ENCODE assay signal across 9 mouse cellular contexts in the genomic region with DNA sequence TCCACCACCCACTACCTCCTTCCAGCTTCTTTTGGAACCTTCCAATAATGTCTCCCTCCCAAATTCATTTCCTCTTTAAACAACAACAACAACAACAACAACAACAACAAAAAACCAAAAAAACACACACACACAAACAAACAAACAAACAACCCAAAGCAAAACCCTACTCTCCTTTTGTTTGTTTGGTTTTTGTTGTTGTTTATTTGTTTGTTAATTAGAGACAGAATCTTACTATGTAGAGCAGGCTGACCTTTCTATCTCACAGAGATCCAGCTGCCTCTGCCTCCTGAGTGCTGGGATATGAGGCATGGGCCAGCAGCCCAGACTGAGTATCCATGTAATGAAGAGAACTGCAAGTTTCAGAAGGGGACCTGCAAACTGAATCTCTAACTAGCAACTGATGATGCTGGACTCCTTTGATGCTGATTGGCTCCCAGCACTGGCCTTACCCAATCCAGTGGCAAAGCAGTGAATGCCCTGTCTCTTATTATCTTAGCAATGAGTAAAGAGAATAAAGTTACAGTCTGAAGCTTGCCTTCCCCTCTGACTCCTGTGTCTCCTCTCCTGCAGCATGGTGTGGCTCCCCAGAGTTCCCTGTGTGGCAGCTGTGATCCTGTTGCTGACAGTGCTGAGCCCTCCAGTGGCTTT. TPM values are rescaled to one million over a fixed set of nuclear protein-coding genes. Genes with fewer than 3 reads are reported as not detected.
DNase-seq lines count a peak whose midpoint lies in the region; ATAC-seq lines count a peak whose summit lies in the region.
"Had no signal": no experiment of that assay in that cellular context is flagged by ENCODE, and none has a peak within 500 bp of the region (broad histone marks: within the 10 kb centered on the region; RNA-seq: fewer than 3 reads in every experiment).

H2-Eb1 (plus strand) TSS at position 488 of the 651 bp plus-strand sequence.

- H3K9ac ChIP-seq in heart, embryonic 11.5 days (ENCODE audit: low read depth, low read length): no peak within 1 kb of the TSS
- H3K9ac ChIP-seq in embryonic facial prominence, embryonic 14.5 days (ENCODE audit: low read depth, low read length): no peak within 1 kb of the TSS
- H3K9ac ChIP-seq in heart, embryonic 12.5 days: peak within 1 kb of the TSS; percentile 6; the same call in 1 of the 2 replicates
- no peak within 1 kb of the TSS for H3K9ac ChIP-seq in kidney, embryonic 16.5 days (replicated peaks; ENCODE audit: low read length)
- H3K9ac ChIP-seq in limb, embryonic 15.5 days: no peak within 1 kb of the TSS

- no peaks in the 10 kb centered on the region for H3K9me3 ChIP-seq in heart, embryonic 11.5 days (replicated peaks; ENCODE audit: control insufficient read depth, low read length)
- H3K9me3 ChIP-seq in embryonic facial prominence, embryonic 14.5 days (ENCODE audit: control insufficient read depth, low read length): no peaks in the 10 kb centered on the region
- no peaks in the 10 kb centered on the region for H3K9me3 ChIP-seq in heart, embryonic 12.5 days (replicated peaks)
- H3K9me3 ChIP-seq in kidney, embryonic 16.5 days (ENCODE audit: low read length): no peaks in the 10 kb centered on the region
- no peaks in the 10 kb centered on the region for H3K9me3 ChIP-seq in limb, embryonic 15.5 days

- H3K4me2 ChIP-seq in heart, embryonic 11.5 days: no peak within 1 kb of the TSS
- no peak within 1 kb of the TSS for H3K4me2 ChIP-seq in embryonic facial prominence, embryonic 14.5 days (ENCODE audit: low read depth, low read length)
- no peak within 1 kb of the TSS for H3K4me2 ChIP-seq in heart, embryonic 12.5 days
- H3K4me2 ChIP-seq in kidney, embryonic 16.5 days (replicated peaks; ENCODE audit: low read depth, low read length): no peak within 1 kb of the TSS
- H3K4me2 ChIP-seq in limb, embryonic 15.5 days: no peak within 1 kb of the TSS

- peak; percentile 98 for DNase-seq in heart, adult 11 months
- peak; percentile 90 for DNase-seq in embryonic facial prominence, embryonic 14.5 days (ENCODE audit: low spot score)
- DNase-seq in spleen, postnatal 4 days (ENCODE audit: low spot score in 2 of 2): peak; percentile 82 to 86

- ATAC-seq in heart, embryonic 11.5 days (replicated peaks; ENCODE audit: insufficient number of reproducible peaks, low FRiP score, low TSS enrichment): no peak
- ATAC-seq in embryonic facial prominence, embryonic 14.5 days (ENCODE audit: low read depth): peak; percentile 89
- ATAC-seq in heart, embryonic 12.5 days (ENCODE audit: insufficient number of reproducible peaks, low FRiP score): peak; percentile 68; the same call in 1 of the 2 replicates
- peak; percentile 89 for ATAC-seq in kidney, embryonic 16.5 days (ENCODE audit: low FRiP score, low TSS enrichment)
- peak; percentile 80 for ATAC-seq in limb, embryonic 15.5 days (ENCODE audit: insufficient number of reproducible peaks, low FRiP score, low TSS enrichment, low read depth)
- ATAC-seq in monocyte, adult 5-6 weeks (replicated peaks; ENCODE audit: insufficient number of reproducible peaks, low FRiP score, low TSS enrichment, poor library complexity, severe bottlenecking): peak; percentile 71

- no peak within 1 kb of the TSS for H3K4me3 ChIP-seq in heart, embryonic 11.5 days (ENCODE audit: low read depth, low read length)
- no peak within 1 kb of the TSS for H3K4me3 ChIP-seq in embryonic facial prominence, embryonic 14.5 days (ENCODE audit: low read depth, low read length)
- no peak within 1 kb of the TSS for H3K4me3 ChIP-seq in heart, embryonic 12.5 days
- no peak within 1 kb of the TSS for H3K4me3 ChIP-seq in kidney, embryonic 16.5 days (ENCODE audit: low read length)
- no peak within 1 kb of the TSS for H3K4me3 ChIP-seq in limb, embryonic 15.5 days

- 0 out of 2 replicates have a peak, but pooled peaks cover 2% of the 10 kb centered on the region for H3K4me1 ChIP-seq in heart, embryonic 11.5 days (ENCODE audit: control insufficient read depth, insufficient read depth, low read length)
- no peaks in the 10 kb centered on the region; the same call in 1 of the 2 replicates for H3K4me1 ChIP-seq in embryonic facial prominence, embryonic 14.5 days (ENCODE audit: control insufficient read depth, insufficient read depth, low read length)
- H3K4me1 ChIP-seq in heart, embryonic 12.5 days (replicated peaks): no peaks in the 10 kb centered on the region
- 0 out of 2 replicates have a peak, but pooled peaks cover 3% of the 10 kb centered on the region for H3K4me1 ChIP-seq in kidney, embryonic 16.5 days (ENCODE audit: insufficient read depth, low read length)
- H3K4me1 ChIP-seq in limb, embryonic 15.5 days: 0 out of 2 replicates have a peak, but pooled peaks cover 4% of the 10 kb centered on the region

- H3K27ac ChIP-seq in heart, embryonic 11.5 days (ENCODE audit: low read depth, low read length): no peak within 1 kb of the TSS
- no peak within 1 kb of the TSS for H3K27ac ChIP-seq in embryonic facial prominence, embryonic 14.5 days (replicated peaks; ENCODE audit: low read depth, low read length)
- no peak within 1 kb of the TSS for H3K27ac ChIP-seq in heart, embryonic 12.5 days (ENCODE audit: poor library complexity, severe bottlenecking)
- no peak within 1 kb of the TSS for H3K27ac ChIP-seq in kidney, embryonic 16.5 days (ENCODE audit: low read length)
- H3K27ac ChIP-seq in limb, embryonic 15.5 days: no peak within 1 kb of the TSS

- H3K36me3 ChIP-seq in heart, embryonic 11.5 days (ENCODE audit: control insufficient read depth, insufficient read depth, low read length): no peaks in the 10 kb centered on the region
- H3K36me3 ChIP-seq in embryonic facial prominence, embryonic 14.5 days (ENCODE audit: control insufficient read depth, insufficient read depth, low read length): no peaks in the 10 kb centered on the region
- H3K36me3 ChIP-seq in heart, embryonic 12.5 days: no peaks in the 10 kb centered on the region
- no peaks in the 10 kb centered on the region for H3K36me3 ChIP-seq in kidney, embryonic 16.5 days (ENCODE audit: insufficient read depth, low read length)
- no peaks in the 10 kb centered on the region for H3K36me3 ChIP-seq in limb, embryonic 15.5 days

- H3K27me3 ChIP-seq in heart, embryonic 11.5 days (ENCODE audit: control insufficient read depth, insufficient read depth, low read length): 0 out of 2 replicates have a peak, but pooled peaks cover 3% of the 10 kb centered on the region
- H3K27me3 ChIP-seq in embryonic facial prominence, embryonic 14.5 days (replicated peaks; ENCODE audit: control insufficient read depth, insufficient read depth, low read length): no peaks in the 10 kb centered on the region
- H3K27me3 ChIP-seq in heart, embryonic 12.5 days (replicated peaks): peaks cover 5% of the 10 kb centered on the region; the same call in 1 of the 2 replicates
- 0 out of 2 replicates have a peak, but pooled peaks cover 2% of the 10 kb centered on the region for H3K27me3 ChIP-seq in kidney, embryonic 16.5 days (ENCODE audit: insufficient read depth, low read length)
- H3K27me3 ChIP-seq in limb, embryonic 15.5 days: 0 out of 2 replicates have a peak, but pooled peaks cover 4% of the 10 kb centered on the region

RNA-seq across cellular contexts. Expression of gene H2-Eb1, which starts in this region (rescaled TPM):
- 1.5 and 2.3 TPM in 2 replicates for polyA plus RNA-seq in heart, embryonic 11.5 days (2014; fragmentation: Nextera tagmentation; extraction: Ambion mirVana)
- polyA plus RNA-seq in embryonic facial prominence, embryonic 14.5 days (2014; fragmentation: Nextera tagmentation; extraction: Ambion mirVana): 4.1 and 4.7 TPM in 2 replicates
- polyA plus RNA-seq in heart, embryonic 12.5 days (2016; fragmentation: Nextera tagmentation; extraction: Ambion mirVana): 1.4 and 2.6 TPM in 2 replicates
- 7.8 and 8.4 TPM in 2 replicates for polyA plus RNA-seq in kidney, embryonic 16.5 days (2015; fragmentation: Nextera tagmentation; extraction: Ambion mirVana)
- polyA plus RNA-seq in limb, embryonic 15.5 days (2015; fragmentation: Nextera tagmentation; extraction: Ambion mirVana): 3.3 and 3.8 TPM in 2 replicates
- total RNA-seq in monocyte, adult 5-6 weeks (2017): 415 to 638 TPM (median 573 TPM) in 3 replicates
- polyA plus RNA-seq: C2C12 had no signal
